Mouse (Mus musculus): ENCODE measurements at regions not wholly inside any gene's neighbourhood (a gene's known extent, or its start where the extent isn't known, plus 50 kb on each side); places are given as distances from the start of the nearest gene placed in this dataset.

DNA sequence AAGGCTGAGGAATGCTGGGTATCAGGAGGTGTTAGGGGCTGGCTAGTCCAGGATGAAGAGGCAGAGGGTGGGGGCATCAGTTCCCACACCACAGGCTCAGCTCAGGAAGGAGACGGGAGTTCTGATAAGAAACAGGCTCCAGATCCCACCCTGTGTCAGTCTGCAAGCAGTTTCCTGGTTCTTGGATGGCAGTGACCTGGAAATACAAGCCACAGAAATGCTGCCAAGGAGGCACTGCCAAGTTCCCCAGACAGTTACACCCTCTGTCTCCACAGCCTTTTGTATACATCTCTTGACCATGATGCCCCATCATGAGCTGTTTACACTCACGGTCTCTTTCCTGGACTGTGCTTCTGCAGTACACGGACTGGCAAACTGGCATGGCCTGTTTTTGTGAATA is 220.1 kb downstream of the Opa1 start:
- H3K27ac ChIP-seq (ENCODE audit: low read depth, low read length): no peak overlapping the region
- H3K27me3 ChIP-seq (replicated peaks; ENCODE audit: control insufficient read depth, insufficient read depth, low read length): peaks cover 7% of the 10 kb centered on the region; the same call in 1 of the 2 replicates
- peaks cover 6% of the 10 kb centered on the region; the same call in 1 of the 2 replicates for H3K4me1 ChIP-seq (replicated peaks; ENCODE audit: control insufficient read depth, insufficient read depth, low read length)
- DNase-seq (ENCODE audit: low spot score): no peak
- ATAC-seq (replicated peaks; ENCODE audit: low FRiP score): no peak
- no peak overlapping the region for H3K4me3 ChIP-seq (ENCODE audit: low read depth, low read length)
- H3K4me2 ChIP-seq: no peak overlapping the region
- H3K9ac ChIP-seq (ENCODE audit: low read depth, low read length): no peak overlapping the region
- no peaks in the 10 kb centered on the region for H3K9me3 ChIP-seq (ENCODE audit: control insufficient read depth, low read length)
- 36% methylated on average over 3 of the region's 3 CpGs for WGBS
- H3K36me3 ChIP-seq (ENCODE audit: control insufficient read depth, insufficient read depth, low read length): no peaks in the 10 kb centered on the region

DNA sequence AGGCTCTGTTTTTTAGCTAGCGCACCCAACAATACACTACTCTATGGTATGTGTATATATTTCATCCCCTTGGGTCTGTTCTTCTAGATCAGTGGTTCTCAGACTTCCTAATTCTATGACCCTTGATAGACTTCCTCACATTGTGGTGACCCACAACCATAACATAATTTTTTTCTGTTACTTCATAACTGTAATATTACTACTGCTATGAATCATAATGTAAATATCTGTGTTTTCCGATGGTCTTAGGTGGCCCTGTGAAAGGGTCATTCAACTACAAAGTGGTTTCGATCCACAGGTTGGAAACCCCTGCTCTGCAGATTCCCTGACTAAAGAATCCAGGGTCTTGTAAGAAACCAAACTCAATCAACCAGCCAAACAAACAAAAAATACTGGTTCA is 220.8 kb downstream of the Opa1 start:
- Histone ChIP-seq H3K4me3 (ENCODE audit: low read depth, low read length) (no peak overlapping the region), H3K27ac (ENCODE audit: low read depth, low read length) (no peak overlapping the region), H3K4me2 (no peak overlapping the region), H3K27me3 (replicated peaks; ENCODE audit: control insufficient read depth, insufficient read depth, low read length) (peaks cover 7% of the 10 kb centered on the region; the same call in 1 of the 2 replicates), H3K36me3 (ENCODE audit: control insufficient read depth, insufficient read depth, low read length) (no peaks in the 10 kb centered on the region), H3K9me3 (ENCODE audit: control insufficient read depth, low read length) (no peaks in the 10 kb centered on the region), H3K4me1 (replicated peaks; ENCODE audit: control insufficient read depth, insufficient read depth, low read length) (peaks cover 6% of the 10 kb centered on the region; the same call in 1 of the 2 replicates), H3K9ac (ENCODE audit: low read depth, low read length) (no peak overlapping the region)
- no peak for DNase-seq (ENCODE audit: low spot score)
- ATAC-seq (replicated peaks; ENCODE audit: low FRiP score): no peak
- 63% methylated on average over 3 of the region's 3 CpGs for WGBS

- DNase-seq (ENCODE audit: low spot score) (no peak), ATAC-seq (replicated peaks; ENCODE audit: low FRiP score) (no peak)
- Histone ChIP-seq H3K27me3 (replicated peaks; ENCODE audit: control insufficient read depth, insufficient read depth, low read length) (peaks cover 10% of the 10 kb centered on the region; the same call in 1 of the 2 replicates), H3K4me3 (ENCODE audit: low read depth, low read length) (no peak overlapping the region), H3K27ac (ENCODE audit: low read depth, low read length) (no peak overlapping the region), H3K9ac (ENCODE audit: low read depth, low read length) (no peak overlapping the region), H3K4me1 (replicated peaks; ENCODE audit: control insufficient read depth, insufficient read depth, low read length) (peaks cover 6% of the 10 kb centered on the region; the same call in 1 of the 2 replicates), H3K36me3 (ENCODE audit: control insufficient read depth, insufficient read depth, low read length) (no peaks in the 10 kb centered on the region), H3K9me3 (ENCODE audit: control insufficient read depth, low read length) (no peaks in the 10 kb centered on the region), H3K4me2 (no peak overlapping the region)
- 22% methylated on average over 2 of the region's 2 CpGs for WGBS
These were observed 221.3 kb downstream of the Opa1 start for GRCm38 (mm10) chr16:29800457-29800856.

DNA sequence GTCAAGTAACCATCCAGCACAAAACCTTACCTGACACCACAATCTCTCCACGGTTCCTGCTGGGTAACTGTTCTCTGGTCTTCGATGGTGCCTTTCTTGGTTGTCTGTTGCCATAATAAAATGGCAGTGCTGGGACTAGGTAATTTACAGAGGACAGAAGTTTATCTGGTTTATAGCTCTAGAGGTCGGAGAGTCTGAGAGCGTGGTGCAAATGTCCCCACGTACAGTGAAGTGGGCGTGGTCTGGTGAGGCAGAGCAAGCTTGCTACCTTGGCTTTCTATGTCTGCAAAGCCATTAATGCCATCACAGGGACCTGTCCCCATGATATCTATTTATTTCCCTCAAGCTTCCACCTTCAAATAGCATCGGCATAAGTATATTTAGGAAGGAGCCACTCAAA is 223.0 kb downstream of the Opa1 start:
- no peak for DNase-seq (ENCODE audit: low spot score)
- H3K27me3 ChIP-seq (replicated peaks; ENCODE audit: control insufficient read depth, insufficient read depth, low read length): peaks cover 10% of the 10 kb centered on the region; the same call in 1 of the 2 replicates
- H3K4me1 ChIP-seq (replicated peaks; ENCODE audit: control insufficient read depth, insufficient read depth, low read length): peaks cover 6% of the 10 kb centered on the region; the same call in 1 of the 2 replicates
- no peak overlapping the region for H3K9ac ChIP-seq (ENCODE audit: low read depth, low read length)
- H3K9me3 ChIP-seq (ENCODE audit: control insufficient read depth, low read length): no peaks in the 10 kb centered on the region
- H3K36me3 ChIP-seq (ENCODE audit: control insufficient read depth, insufficient read depth, low read length): no peaks in the 10 kb centered on the region
- WGBS: 82% methylated on average over 7 of the region's 7 CpGs
- no peak for ATAC-seq (replicated peaks; ENCODE audit: low FRiP score)
- no peak overlapping the region for H3K27ac ChIP-seq (ENCODE audit: low read depth, low read length)
- no peak overlapping the region for H3K4me2 ChIP-seq
- no peak overlapping the region for H3K4me3 ChIP-seq (ENCODE audit: low read depth, low read length)

- no peaks in the 10 kb centered on the region for H3K36me3 ChIP-seq (ENCODE audit: control insufficient read depth, insufficient read depth, low read length)
- H3K4me3 ChIP-seq (ENCODE audit: low read depth, low read length): no peak overlapping the region
- H3K4me1 ChIP-seq (replicated peaks; ENCODE audit: control insufficient read depth, insufficient read depth, low read length): peaks cover 6% of the 10 kb centered on the region; the same call in 1 of the 2 replicates
- peaks cover 10% of the 10 kb centered on the region; the same call in 1 of the 2 replicates for H3K27me3 ChIP-seq (replicated peaks; ENCODE audit: control insufficient read depth, insufficient read depth, low read length)
- DNase-seq (ENCODE audit: low spot score) (no peak), ATAC-seq (replicated peaks; ENCODE audit: low FRiP score) (no peak)
- WGBS: 77% methylated on average over 6 of the region's 6 CpGs
- no peak overlapping the region for H3K27ac ChIP-seq (ENCODE audit: low read depth, low read length)
- H3K9me3 ChIP-seq (ENCODE audit: control insufficient read depth, low read length): no peaks in the 10 kb centered on the region
- H3K9ac ChIP-seq (ENCODE audit: low read depth, low read length): no peak overlapping the region
- H3K4me2 ChIP-seq: no peak overlapping the region
These were observed 223.5 kb downstream of the Opa1 start for GRCm38 (mm10) chr16:29802603-29803002.

DNA sequence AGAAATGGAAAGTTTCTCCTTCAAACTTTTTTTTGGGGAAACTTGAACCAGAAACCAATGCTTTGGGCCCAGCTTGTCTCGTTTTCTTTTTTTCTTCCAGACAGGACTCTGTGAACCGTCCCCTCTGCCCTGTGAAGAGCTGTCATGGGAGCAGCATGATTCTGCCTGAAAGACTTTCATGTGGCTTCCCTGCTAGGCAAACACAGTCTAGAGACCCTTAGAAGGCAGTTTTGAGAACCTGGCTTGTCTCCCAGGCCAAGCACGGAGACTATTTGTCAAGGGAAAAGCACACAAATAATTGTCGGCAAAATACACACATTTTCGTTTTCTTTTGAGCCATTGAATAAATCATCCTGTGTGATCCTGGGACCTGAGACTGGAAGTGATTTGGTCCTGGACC is 228.7 kb downstream of the Opa1 start:
- Histone ChIP-seq H3K27me3 (replicated peaks; ENCODE audit: control insufficient read depth, insufficient read depth, low read length) (peaks cover 3% of the 10 kb centered on the region; the same call in 1 of the 2 replicates), H3K9me3 (ENCODE audit: control insufficient read depth, low read length) (no peaks in the 10 kb centered on the region), H3K4me3 (ENCODE audit: low read depth, low read length) (no peak overlapping the region), H3K4me1 (replicated peaks; ENCODE audit: control insufficient read depth, insufficient read depth, low read length) (no peaks in the 10 kb centered on the region), H3K27ac (ENCODE audit: low read depth, low read length) (no peak overlapping the region), H3K36me3 (ENCODE audit: control insufficient read depth, insufficient read depth, low read length) (no peaks in the 10 kb centered on the region), H3K4me2 (no peak overlapping the region), H3K9ac (ENCODE audit: low read depth, low read length) (no peak overlapping the region)
- no peak for ATAC-seq (replicated peaks; ENCODE audit: low FRiP score)
- no peak for DNase-seq (ENCODE audit: low spot score)
- 58% methylated on average over 5 of the region's 5 CpGs for WGBS

DNA sequence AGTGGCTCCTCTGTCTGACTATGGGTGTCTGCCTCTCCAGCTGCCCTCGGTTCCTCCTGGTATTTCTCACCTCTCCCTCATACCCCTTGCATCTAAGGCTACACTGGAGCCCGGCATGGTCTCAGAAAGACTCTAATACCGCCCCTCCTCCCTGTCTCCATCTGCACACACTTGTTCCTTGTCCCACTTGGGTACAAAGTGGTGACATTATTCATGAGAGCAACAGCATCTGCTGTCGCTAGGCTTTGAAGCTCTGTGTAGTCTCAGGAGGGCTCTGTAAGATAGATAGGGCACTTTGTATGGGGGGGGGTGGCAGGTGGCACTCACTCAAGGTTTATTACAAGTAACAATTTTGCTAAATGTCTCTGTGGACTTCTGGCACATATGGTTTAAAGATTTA is 229.7 kb downstream of the Opa1 start:
- Histone ChIP-seq H3K4me1 (replicated peaks; ENCODE audit: control insufficient read depth, insufficient read depth, low read length) (0 out of 2 replicates have a peak, but pooled peaks cover 6% of the 10 kb centered on the region), H3K9me3 (ENCODE audit: control insufficient read depth, low read length) (no peaks in the 10 kb centered on the region), H3K27ac (ENCODE audit: low read depth, low read length) (no peak overlapping the region), H3K4me2 (no peak overlapping the region), H3K27me3 (replicated peaks; ENCODE audit: control insufficient read depth, insufficient read depth, low read length) (peaks cover 11% of the 10 kb centered on the region), H3K4me3 (ENCODE audit: low read depth, low read length) (no peak overlapping the region), H3K36me3 (ENCODE audit: control insufficient read depth, insufficient read depth, low read length) (no peaks in the 10 kb centered on the region), H3K9ac (ENCODE audit: low read depth, low read length) (no peak overlapping the region)
- ATAC-seq (replicated peaks; ENCODE audit: low FRiP score) (no peak), DNase-seq (ENCODE audit: low spot score) (no peak)
- 74% methylated on average over 4 of the region's 4 CpGs for WGBS

DNA sequence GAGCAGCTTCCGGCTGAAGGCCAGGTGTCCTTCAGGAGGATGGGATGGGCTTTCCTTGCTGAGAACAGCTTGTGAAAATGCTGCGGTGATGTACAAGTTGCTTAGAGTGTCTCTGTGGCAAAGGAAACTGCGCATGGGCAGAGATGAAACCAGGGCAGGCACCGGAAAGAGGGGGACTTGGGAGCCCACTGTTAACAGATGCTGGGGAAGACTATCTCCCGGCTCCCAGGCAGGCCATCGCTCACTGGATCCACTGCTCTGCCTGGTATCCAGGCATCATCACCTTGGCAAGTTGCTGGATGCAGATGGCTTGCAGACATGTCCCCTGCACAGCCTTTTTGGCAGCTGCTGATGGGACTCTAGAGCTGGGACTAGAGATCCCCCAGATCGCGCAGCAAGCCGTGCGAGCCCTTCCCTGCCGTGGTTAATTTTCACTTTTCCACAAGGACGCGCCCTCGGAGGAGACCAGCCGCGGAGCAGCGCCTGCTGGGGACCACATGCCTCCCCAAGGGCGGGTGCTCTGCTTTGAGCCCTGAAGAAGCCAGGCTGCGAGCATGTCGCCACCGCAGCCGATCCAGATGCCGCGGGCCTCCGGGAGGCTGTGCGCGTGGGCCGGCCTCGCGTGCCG is 234.4 kb downstream of the Opa1 start:
- H3K9me3 ChIP-seq (ENCODE audit: control insufficient read depth, low read length): no peaks in the 10 kb centered on the region
- no peak for ATAC-seq (replicated peaks; ENCODE audit: low FRiP score)
- 5% methylated on average over 31 of the region's 31 CpGs for WGBS
- H3K27me3 ChIP-seq (replicated peaks; ENCODE audit: control insufficient read depth, insufficient read depth, low read length): peaks cover 32% of the 10 kb centered on the region
- H3K4me3 ChIP-seq (ENCODE audit: low read depth, low read length): peak overlapping the region; percentile 48
- peaks cover 19% of the 10 kb centered on the region; the same call in 1 of the 2 replicates for H3K4me1 ChIP-seq (replicated peaks; ENCODE audit: control insufficient read depth, insufficient read depth, low read length)
- peak overlapping the region; percentile 85 for H3K4me2 ChIP-seq
- peak overlapping the region; percentile 56 for H3K27ac ChIP-seq (ENCODE audit: low read depth, low read length)
- no peaks in the 10 kb centered on the region for H3K36me3 ChIP-seq (ENCODE audit: control insufficient read depth, insufficient read depth, low read length)
- no peak for DNase-seq (ENCODE audit: low spot score)
- peak overlapping the region; percentile 65 for H3K9ac ChIP-seq (ENCODE audit: low read depth, low read length)

DNA sequence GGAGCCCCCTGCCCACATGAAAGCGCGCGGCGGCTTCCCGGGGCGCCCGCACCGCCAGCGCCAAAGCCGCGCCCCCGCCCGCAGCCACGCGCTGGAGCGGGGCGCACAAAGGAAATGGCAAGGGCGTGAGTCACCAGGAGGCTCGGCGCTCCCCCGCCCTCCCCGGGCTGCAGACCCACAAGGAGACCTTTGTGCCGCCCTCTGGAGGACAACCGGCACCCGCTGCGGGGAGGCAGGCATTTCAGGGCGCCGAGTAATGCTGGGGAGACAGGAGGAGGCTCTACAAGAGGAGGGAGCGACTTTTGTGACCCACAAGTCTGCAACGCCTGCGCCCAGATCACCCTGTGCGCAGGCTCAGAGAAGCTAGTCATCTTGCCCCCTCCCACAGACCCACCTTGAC is 234.9 kb downstream of the Opa1 start:
- WGBS: 1% methylated on average over 32 of the region's 32 CpGs
- Histone ChIP-seq H3K27ac (ENCODE audit: low read depth, low read length) (peak overlapping the region; percentile 56), H3K4me2 (peak overlapping the region; percentile 85), H3K9me3 (ENCODE audit: control insufficient read depth, low read length) (no peaks in the 10 kb centered on the region), H3K4me3 (ENCODE audit: low read depth, low read length) (peak overlapping the region; percentile 48), H3K4me1 (replicated peaks; ENCODE audit: control insufficient read depth, insufficient read depth, low read length) (peaks cover 19% of the 10 kb centered on the region; the same call in 1 of the 2 replicates), H3K36me3 (ENCODE audit: control insufficient read depth, insufficient read depth, low read length) (no peaks in the 10 kb centered on the region), H3K9ac (ENCODE audit: low read depth, low read length) (peak overlapping the region; percentile 65), H3K27me3 (replicated peaks; ENCODE audit: control insufficient read depth, insufficient read depth, low read length) (peaks cover 32% of the 10 kb centered on the region)
- peak; percentile 75 for DNase-seq (ENCODE audit: low spot score)
- peak; percentile 67; the same call in 1 of the 2 replicates for ATAC-seq (replicated peaks; ENCODE audit: low FRiP score)

Measured in liver, embryonic 11.5 days (tissue).